Mouse (Mus musculus): ENCODE measurements at regions not wholly inside any gene's neighbourhood (a gene's known extent, or its start where the extent isn't known, plus 50 kb on each side); places are given as distances from the start of the nearest gene placed in this dataset.

DNA sequence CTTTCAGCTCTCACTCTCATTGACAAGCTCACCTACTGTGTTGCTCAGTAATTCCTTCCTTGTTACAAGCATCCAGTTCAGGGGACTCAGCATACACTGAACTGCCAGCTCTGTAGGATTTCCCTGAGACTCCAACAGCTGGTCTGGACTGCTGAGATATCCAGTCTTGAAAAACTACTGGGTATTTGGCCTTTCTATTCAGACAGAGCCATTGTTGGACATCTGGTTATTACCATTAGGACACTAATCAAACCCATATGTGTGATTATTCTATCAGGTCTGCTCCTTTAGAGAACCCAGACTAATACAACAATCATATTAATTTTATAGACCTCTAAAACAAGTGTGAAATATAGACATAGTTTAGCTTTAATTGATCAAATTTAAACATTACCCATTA lies 1146.2 kb downstream of the Basp1 start:
- TF ChIP-seq POLR2A (IDR thresholded peaks at IDR 0.05; ENCODE audit: low read depth, low read length) (no peak), KAT2A (IDR thresholded peaks at IDR 0.05; ENCODE audit: insufficient replicate concordance, low read length) (no peak), TCF12 (IDR thresholded peaks at IDR 0.05; ENCODE audit: low read depth, low read length) (no peak), EP300 (IDR thresholded peaks at IDR 0.05; ENCODE audit: low read length) (no peak), CHD1 (IDR thresholded peaks at IDR 0.05; ENCODE audit: low read depth, low read length) (no peak)

All from CH12.LX (cell line).